Mouse (Mus musculus) heart, postnatal 4 days (tissue): ENCODE results near the gene Has3. TPM values are rescaled to one million over a fixed set of nuclear protein-coding genes. Genes with fewer than 3 reads are reported as not detected.
A peak's percentile ranks its signal among the peaks of the same experiment; 100 is the strongest.
"Not testable (repeated sequence)": the region's sequence is repeated elsewhere in the genome, so short reads cannot be mapped to it uniquely, and the experiment has no call there.

Source experiments
- DNase-seq: peaks from one replicate; pipeline ENCODE4 v3.0.0; 2021
- total RNA-seq, 2 experiments: library from RNA; stranded (reverse); gene quantifications; 2 replicates each; pipeline ENCODE4 v1.2.3; 2021

Gene Has3
- total RNA-seq, 2 experiments from 2014 or later = 1.3 to 2.4 TPM

DNA sequence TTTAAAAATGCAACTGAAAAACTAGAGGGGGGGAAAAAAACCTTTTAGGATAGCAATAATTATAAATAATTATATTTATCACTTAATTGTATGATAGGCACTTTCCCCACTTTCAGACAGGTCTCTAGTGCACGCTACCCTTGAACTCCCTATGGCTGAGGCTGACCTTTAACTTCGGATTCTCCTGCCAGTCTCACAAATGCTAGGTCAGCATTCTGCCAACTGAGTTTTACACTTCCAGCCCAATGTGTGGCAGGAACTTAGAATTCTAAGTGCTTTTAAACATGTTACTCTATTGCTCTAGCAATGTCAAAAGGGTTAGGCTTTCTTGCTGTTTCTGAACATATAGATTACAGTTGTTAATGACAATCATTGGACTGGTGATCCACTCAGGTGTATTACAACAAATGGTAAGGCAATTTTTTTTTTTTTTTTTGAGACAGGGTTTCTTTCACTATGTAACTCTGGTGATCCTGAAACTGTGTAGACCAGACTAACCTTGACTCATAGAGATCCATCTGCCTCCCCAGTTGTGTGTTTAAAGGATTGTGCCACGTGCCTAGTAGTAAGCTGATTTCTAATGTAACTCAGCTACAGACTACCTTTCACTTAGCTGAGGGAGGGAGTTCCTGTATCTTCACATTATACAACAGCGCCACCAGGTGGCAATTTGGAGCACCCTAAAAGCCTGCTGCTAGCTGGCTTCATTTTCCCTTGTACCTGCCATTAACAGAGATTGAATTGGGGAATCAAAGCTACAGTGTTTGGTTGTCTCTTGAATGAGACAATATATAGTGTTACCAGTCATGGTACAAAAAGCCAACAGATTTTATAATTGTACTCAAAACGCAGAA, 17.5 kb downstream of the Has3 start:
- DNase-seq = peak; percentile 88

DNA sequence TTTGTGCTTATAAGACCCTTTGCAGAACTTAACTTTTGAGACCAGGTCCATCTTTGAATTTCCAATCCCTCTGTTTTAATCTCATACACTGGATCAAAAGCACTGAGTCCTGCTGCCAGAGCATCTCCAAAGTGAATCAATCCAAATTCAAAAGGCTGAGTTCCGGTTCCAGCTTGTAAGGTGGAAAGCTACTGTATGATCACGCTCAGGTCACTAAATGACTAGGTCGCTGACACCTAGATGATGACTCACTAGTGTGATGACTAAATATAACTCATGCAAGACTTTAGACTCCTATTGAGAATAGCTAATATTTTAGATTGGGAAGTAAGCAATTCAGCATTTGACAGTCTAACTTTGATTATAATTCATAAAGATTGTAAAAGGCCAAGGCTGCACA, 18.8 kb downstream of the Has3 start:
- no peak for DNase-seq

DNA sequence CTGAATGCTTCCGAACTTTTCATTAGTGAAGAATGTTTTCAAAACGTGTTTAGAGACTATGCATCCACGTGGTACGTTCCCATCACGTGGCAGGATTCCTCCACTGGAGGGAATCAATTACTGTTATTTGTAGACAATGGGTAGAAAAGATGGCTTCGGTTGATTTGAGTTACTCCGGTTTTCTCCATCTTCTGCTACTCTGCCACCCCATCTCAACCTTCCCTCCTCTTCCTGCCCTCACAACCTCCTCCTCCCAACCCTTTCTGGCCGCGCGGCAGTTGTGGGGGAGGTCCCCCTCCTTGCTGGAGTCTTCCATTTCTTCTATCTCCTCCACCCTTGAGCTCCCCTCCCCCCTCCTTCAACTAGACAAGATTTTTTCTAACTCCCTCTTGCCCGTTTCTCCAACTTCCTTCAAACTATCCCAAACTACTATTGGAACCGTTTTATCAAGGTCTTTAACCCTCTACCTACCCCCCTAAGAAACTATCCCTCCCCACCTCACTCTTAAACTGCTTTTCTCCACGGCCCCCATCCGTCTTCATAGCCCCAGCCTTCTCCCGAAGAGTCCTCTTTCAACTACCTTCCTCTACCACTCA, 22.3 kb downstream of the Has3 start:
- DNase-seq = peak; percentile 45

DNA sequence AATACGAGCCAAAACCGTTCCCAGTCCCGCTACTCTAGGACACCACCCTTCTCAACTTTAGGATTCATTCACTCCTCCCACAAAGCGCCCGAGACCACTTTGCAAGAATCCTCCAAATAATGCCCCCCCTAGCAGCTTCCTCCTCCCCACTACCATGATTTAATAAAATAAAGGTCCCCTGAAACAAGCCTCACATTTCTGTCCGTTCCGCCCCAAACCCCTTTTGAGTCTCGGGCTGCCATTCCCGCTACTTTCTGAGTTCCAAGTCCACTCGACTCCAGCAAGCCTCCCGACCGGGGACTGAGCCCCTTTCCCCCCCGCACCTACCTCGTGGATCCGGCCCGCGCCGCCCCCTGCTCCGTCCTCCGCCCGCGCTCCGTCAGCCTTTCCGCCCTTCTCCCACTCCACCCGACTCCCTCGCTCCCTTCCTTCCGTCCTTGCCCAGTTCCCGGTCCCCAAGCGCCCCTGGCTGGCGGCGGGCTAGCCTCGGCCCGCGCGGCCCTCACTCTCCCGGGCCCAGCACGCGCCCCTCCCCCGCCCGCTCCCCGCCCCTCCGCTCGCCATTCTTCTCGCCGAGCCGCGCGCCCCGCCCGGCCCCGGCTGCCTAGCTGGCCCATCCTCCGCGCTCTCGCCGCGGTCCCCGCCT, 22.9 kb downstream of the Has3 start:
- peak; percentile 65 for DNase-seq

DNA sequence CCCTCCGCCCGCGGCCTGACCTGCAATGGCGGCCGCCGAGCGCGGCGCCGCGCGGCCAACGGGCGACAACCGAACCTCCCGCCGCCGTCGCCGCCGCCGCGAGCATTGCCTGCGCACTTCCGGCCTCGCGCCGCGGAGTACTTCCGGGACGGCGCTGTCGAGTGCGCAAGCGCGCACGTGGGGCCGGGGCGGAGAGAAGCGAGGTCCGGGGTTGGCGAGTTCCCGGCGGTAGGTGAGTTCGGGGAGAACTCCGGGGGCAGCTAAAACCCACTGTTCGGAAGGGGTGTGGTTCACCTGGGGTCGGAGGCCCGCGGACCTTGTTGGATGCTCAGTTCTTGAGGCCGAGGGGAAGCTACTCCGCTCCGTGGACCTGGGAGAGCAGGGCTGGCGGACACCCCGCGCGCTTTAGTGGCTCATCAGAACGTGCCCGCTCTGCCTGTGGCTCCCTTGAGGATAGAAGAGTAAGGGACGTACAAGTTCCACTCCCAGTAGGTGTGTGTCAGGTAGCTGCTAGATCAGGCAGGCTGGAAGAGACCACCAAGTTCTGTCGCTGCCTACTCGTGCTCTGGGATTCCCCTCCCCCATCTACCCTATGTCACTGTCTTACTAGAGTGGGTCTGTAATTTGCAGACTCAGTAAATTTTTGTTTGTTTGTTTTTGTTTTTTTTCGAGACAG, 23.6 kb downstream of the Has3 start, which contains the start of gene Utp4:
Gene Utp4 (plus strand): TSS at position 156 of the 676 bp plus-strand sequence.
- DNase-seq = peak; percentile 91

DNA sequence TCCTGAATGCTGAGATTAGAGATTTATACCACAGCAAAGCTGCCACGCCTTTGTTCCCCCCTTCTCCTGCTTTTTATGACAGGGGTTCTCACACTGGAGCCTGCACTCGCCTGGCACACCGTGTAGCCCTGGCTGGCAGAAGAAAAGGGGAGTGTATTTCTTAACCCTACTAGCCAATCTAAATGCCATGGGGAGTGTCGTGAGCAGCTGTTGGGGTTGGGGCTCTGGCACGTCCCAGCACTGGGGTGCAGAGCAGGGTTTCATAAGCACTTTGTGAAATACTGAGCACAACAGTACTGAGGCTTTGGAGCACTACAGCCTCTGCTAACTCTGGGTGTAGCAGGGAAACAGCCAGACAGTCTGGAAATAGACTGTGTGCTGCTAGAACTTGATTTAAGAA, 29.4 kb downstream of the Has3 start:
- no peak for DNase-seq

DNA sequence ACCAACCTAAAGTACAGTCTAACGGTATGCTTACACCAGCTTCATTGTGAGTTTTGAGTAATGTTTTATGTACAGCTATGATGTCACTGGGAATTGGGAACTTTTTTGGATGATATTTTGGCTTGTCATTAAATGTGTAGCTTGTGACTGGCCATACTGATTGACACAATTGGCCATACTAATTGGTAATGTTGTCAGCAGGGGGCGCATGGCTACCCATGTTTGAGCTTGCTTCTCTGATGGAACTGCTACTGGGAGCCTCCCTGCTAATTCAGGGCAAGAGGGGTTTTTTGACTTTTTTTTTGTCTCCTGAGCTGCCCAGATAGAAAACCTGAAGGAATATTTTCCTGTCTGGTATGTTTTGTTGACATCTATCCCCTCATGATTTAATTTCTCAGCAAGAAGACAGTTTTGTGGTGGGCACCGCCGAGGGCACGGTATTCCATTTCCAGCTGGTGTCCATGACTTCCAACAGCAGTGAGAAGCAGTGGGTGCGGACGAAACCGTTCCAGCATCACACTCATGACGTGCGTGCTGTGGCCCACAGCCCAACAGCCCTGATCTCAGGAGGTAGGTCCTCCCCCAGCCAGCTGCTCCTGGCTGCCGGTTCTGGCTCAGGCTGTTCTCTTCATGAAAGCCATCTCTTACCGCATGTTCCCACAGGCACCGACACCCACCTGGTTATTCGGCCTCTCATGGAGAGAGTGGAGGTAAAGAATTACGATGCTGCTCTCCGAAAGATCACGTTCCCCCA, 35.9 kb downstream of the Has3 start:
- DNase-seq = peak; percentile 82

DNA sequence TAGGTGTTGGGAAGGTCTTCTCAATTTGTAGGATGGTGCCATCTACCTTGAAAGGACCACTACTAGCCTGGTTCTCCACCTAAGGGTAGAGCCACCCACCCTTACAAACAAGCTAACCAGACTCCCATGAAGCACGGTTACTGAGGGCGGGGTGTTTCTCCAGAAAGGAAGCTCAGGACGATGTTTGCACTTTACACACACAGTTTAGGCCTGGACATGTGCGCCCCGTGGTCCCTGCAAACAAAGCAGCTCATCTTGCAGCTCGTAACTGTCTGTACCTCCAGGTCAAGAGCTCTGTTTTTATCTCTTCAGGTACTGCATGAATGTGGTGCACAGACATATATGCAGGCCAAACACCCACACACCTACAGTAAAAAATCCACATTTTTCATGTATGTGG, 36.6 kb downstream of the Has3 start:
- no peak for DNase-seq

DNA sequence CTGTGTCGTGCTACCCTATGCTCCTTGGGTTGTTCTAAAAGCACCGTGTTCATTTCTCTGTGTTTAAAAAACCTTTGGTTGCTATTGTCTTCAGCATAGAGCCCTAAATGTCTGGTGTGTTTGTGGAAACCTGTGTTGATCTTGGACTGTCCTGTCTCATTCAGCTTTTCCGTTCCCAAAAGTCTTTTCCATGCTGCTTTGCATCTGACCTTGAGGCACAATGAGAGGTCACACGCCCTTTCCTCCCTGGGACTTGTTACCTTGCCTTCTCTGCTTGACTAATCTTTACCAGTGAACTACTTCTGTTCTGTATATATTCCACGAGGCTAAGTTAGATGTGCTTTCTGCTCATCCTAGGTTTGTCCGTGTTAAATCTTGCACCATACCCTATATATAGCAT, 37.4 kb downstream of the Has3 start:
- DNase-seq = no peak

DNA sequence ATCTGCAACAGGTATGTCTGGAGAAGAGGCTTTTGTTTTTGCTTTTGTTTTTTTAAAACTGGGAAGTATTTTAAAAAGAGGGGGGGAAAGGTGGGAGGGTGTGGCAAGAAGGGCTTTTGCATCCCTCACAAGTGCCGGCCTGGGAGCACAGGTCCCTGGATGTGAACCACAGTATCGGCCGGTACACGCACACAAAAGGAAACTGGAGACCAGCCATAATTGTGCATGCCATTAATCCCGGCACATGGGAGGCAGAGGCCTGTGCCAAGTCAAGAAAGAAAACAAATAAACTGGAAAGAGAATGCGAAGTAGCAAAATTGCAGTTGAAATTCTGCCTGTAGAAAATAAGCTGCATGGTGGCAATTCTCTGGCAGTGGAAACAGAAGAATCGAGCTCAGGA, 38.2 kb downstream of the Has3 start:
- no peak for DNase-seq

DNA sequence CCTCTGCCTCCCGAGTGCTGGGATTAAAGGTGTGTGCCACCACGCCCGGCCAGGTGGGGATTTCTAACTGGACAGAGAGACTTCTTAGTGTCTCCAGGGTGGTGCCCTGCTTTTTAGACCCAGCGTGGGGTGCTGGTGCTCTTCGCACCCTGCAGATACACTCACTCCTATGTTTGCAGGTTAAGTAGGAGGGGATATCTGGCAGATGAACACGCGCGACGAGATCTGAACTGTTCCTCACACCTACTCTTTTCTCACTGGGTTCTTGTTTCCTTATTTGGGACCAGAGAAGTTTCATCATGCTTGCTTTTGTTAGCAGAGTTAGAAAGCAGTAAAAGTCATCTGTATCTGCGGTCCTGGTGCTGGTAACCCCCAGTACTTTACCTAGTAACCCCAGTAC, 43.6 kb downstream of the Has3 start:
- DNase-seq = no peak

DNA sequence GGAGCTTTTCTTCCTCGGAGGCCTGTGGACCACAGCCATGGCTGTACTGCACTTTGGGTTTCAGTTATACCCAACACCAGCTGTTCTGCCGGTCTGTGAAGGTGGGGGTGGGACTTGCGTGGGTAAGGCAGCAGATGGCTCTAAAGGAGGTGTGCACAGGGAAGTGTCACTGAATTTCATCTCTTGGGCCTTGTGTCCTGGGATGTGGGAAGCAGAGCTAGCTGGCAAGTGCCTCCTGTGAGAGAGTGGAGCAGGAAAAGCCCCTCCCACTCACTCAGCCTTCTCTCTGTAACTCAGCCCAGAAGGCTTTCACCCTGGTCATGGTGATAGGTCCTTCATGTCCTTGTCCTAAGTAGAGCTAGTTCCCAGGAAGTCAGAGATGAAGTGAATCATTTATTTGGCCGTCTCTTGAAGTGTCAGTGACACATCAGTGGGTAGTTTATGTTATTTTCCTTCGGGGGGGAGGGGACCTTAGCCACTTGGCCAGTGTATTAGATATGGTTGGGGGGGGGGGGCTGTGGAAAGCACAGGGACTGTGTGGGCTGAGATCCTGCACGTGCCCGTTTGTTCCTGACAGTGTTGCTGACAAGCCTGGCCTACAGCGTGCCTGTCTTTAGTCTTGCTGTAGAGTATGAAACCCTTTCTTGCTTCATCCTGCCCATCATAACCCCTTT, 49.8 kb downstream of the Has3 start:
- DNase-seq = no peak

DNA sequence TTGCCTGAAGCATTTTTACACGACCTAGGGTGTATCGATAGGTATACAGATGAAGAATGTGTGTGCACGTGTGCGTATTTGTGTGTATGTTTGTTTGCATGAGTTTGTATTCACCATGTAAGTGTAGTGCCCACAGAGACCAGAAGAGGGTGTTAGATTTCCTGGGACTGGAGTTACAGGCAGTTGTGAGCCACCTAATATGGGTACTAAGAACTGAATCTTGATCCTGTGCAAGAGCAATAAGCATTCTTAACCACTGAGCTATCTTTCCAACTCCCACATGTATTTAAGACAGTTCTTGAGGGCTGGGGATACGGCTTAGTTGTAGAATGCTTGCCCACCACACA, 50.3 kb downstream of the Has3 start:
- no peak for DNase-seq

DNA sequence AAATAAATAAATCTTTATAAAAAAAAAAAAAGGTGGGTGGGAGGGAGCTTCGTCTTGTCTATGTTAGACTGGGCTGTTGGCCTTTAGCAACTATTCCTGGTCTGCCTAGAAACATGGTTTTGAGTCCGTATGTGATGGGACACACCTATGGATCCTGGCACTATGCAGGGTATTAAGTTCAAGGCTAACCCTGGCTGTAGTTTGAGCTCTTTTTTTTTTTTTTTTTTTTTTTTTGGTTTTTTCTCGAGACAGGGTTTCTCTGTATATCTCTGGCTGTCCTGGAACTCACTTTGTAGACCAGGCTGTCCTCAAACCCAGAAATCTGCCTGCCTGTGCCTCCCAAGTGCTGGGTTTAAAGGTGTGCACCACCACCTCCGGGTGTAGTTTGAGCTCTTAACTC, 54.0 kb downstream of the Has3 start:
- DNase-seq = no peak

DNA sequence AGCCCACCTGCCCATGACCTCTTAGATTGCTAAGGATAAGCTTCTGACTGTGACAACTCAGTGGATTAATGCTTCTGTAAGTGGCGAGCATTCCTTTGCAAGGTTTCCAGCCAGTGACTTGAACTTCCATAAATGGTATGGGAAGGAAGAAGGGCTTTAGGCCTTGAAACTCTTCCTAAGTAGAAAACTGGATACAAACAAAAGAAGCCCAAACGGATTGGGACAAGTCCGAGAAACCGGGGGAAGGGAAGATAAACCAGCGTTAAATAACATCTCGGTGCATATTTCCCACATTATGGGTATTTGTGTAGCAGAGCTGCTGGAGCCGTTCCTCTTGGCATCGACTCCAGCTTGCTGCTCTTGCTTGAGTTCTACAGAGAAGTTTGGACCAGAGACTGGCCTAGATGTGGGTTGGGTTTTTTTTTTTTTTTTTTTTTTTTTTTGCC, 54.9 kb downstream of the Has3 start:
- peak; percentile 54 for DNase-seq

DNA sequence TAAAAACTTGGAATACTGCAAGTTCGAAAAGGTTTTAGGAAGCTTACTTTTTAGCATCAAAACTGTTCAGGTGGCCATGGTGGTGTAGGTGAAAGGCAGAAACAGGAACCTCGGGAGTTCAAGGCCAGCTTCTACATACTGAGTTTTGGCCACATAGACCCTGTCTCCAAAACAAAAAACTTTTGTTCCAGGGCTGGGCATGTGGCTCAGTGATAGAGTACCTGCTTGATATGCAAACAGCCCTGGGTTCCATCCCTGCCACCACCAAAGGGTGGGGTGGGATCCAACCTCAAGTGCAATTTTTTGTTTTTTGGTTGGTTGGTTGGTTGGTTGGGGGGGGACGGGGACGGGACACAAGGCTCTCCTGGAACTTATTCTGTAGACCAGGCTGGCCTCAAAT, 55.4 kb downstream of the Has3 start:
- no peak for DNase-seq

DNA sequence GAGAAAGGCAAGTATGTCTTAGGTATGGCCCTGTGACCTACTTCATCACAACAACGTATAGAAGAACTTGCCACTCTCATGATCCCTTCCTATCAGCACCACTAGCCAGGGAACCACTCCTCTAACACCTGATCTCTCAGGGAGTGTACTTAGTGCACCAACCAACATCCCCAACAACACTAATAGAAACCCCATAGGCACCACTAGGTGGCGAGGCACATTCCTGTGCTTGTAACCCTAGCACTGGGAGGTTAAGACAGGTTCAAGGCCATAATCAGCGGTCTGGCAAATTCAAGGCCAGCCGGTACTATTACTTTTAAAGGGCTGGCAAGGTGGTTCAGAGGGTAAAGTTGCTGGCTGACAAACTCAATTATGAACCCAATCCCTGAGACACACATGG, 57.2 kb downstream of the Has3 start:
- DNase-seq = no peak

DNA sequence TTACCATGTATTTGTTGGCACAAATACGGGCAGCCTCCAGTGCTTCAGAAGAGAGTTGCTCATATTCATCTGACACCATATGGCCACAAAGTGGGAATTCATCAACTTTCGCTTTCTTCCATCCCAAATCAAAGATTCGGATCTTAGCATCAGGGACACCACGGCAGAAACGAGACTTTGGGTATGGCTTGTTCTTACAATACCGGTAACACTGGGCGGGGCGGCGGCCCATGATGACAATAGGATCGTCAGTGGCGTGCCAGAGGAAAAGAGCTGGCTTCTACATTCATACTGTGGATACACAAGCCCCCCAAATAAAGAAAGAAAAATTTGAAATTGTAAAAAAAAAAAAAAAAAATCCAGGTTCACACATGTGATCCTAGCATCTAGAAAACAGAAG, 58.1 kb downstream of the Has3 start:
- not testable (repeated sequence) for DNase-seq

DNA sequence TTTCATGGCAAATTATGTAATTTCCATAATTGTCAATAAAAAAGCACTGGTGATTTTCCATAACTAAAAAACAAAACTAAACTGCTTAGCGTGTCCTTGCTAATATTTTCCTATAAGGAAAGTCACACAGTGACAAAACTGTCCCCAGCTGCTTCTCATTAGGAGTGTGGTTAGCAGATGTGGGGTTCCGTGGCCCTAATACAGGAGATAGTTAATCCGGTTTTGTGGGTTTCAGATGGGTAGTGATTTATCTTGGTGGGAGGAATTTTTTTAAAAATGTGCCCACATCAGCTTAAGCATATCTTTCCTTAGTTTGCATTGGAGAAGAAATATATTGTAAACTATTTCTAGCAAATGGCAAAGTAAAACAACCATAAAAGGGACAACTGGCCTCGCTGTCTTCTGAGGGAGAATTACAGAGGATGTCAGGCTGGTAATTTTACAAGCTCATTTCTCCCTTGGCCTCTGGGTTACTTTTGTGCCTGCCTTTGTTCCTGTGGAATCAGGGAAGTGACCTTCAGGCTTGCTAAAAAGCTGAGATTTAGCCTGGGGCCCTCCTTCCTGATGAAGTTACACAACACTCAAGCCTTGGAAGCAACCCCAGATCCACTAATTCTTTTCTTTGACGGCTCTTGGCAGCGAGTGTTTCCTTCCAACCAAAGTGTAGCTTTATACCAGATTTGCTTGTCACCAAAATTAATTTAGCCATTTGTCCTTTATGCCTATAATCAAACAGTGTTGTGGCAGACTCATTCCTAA, 59.3 kb downstream of the Has3 start:
- DNase-seq = peak; percentile 57

DNA sequence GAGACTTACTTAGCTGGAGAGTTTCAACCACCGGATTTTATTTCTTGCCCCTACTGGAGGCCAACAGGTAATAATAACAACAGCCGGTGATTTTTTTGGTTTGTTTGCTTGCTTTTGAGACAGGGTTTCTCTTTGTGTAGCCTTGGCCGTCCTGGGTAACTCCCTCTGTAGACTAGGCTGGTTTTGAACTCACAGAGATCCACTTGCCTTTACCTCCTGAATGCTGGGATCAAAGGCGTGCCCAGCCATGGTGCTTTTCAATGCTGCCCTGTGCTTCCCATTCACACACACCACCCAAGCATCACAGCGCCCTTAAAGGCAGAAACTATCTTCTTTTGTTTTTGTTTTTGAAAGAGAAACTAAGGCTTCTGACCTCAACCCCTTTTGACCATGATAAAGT, 59.9 kb downstream of the Has3 start:
- no peak for DNase-seq
